Comparison of ENCODE assay signal across 9 mouse cellular contexts in the genomic region with DNA sequence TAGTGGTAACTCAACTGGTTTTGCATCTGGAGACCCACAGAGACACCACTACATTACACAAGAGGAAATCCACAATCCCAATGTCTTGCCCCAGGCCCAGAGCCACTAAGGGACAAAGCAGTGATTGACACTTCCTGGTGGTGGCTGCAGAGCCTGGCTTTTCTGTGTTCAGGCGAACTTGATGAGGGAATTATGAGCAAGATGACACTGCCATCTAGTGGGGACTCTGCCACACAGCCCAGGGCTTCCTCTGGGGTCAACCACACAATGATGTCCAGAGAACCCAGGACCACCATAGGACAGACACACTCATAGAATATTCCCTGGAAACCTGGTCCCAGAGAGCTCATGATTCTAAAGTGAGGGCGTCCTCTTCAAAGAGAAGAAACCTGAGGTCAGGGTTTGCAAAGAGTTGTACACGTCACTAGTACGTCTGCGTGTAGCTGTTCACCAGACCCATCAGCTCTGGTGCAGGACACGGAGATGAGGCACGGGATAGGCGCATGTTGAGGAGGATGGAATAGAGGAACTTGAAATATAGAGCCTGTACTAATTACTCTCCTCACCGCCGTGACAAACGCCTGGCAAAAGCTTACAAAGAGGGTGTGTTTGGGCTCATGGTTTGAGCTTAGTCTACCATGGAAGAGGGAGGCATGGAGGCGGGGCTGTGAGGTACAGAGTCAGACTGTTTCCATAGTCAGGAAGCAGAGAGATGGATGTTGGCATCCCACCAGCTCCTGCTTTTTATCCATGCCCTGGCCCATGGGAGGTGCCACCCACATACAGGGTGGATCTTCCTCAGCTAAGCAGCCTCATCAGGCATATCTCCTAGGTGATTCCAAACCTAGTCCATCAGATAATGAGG. TPM values are rescaled to one million over a fixed set of nuclear protein-coding genes. Genes with fewer than 3 reads are reported as not detected.
DNase-seq lines count a peak whose midpoint lies in the region; ATAC-seq and TF ChIP-seq lines count a peak whose summit lies in the region.
"Had no signal": no experiment of that assay in that cellular context is flagged by ENCODE, and none has a peak within 500 bp of the region (broad histone marks: within the 10 kb centered on the region; RNA-seq: fewer than 3 reads in every experiment).

No protein-coding gene starts in this region.

- H3K4me1 ChIP-seq in embryonic facial prominence, embryonic 14.5 days (ENCODE audit: control insufficient read depth, insufficient read depth, low read length) = peaks cover 11% of the 10 kb centered on the region
- peaks cover 12% of the 10 kb centered on the region for H3K4me1 ChIP-seq in heart, embryonic 10.5 days
- H3K4me1 ChIP-seq in kidney, embryonic 15.5 days = peaks cover 7% of the 10 kb centered on the region
- H3K4me1 ChIP-seq in liver, adult 2 months (ENCODE audit: control insufficient read depth, insufficient read depth, low read length) = no peaks in the 10 kb centered on the region
- no peaks in the 10 kb centered on the region for H3K4me1 ChIP-seq in neural tube, embryonic 14.5 days (ENCODE audit: control insufficient read depth, insufficient read depth, low read length)

- no peaks in the 10 kb centered on the region for H3K36me3 ChIP-seq in embryonic facial prominence, embryonic 14.5 days (ENCODE audit: control insufficient read depth, insufficient read depth, low read length)
- H3K36me3 ChIP-seq in heart, embryonic 10.5 days = no peaks in the 10 kb centered on the region
- no peaks in the 10 kb centered on the region for H3K36me3 ChIP-seq in kidney, embryonic 15.5 days
- no peaks in the 10 kb centered on the region for H3K36me3 ChIP-seq in liver, adult 2 months (ENCODE audit: control insufficient read depth, insufficient read depth, low read length)
- H3K36me3 ChIP-seq in neural tube, embryonic 14.5 days (ENCODE audit: control insufficient read depth, insufficient read depth, low read length) = no peaks in the 10 kb centered on the region
- H3K36me3 ChIP-seq: embryonic facial prominence, embryonic 12.5 days had no signal

- H3K27ac ChIP-seq in embryonic facial prominence, embryonic 14.5 days (replicated peaks; ENCODE audit: low read depth, low read length) = no peak overlapping the region
- H3K27ac ChIP-seq in heart, embryonic 10.5 days = no peak overlapping the region
- H3K27ac ChIP-seq in kidney, embryonic 15.5 days = no peak overlapping the region
- no peak overlapping the region for H3K27ac ChIP-seq in liver, adult 2 months (replicated peaks; ENCODE audit: insufficient read depth, low read depth, low read length)
- H3K27ac ChIP-seq in neural tube, embryonic 14.5 days (ENCODE audit: low read depth, low read length) = no peak overlapping the region
- H3K27ac ChIP-seq: embryonic facial prominence, embryonic 12.5 days had no signal

- ATAC-seq in embryonic facial prominence, embryonic 14.5 days (ENCODE audit: low read depth) = peak; percentile 65
- ATAC-seq in kidney, embryonic 15.5 days (replicated peaks; ENCODE audit: low FRiP score) = peak; percentile 64; the same call in 1 of the 2 replicates
- peak; percentile 78 for ATAC-seq in neural tube, embryonic 14.5 days (ENCODE audit: low read depth)

- no peaks in the 10 kb centered on the region for H3K79me2 ChIP-seq in liver, adult 2 months (ENCODE audit: control insufficient read depth, insufficient read depth, low read length)

- no peak overlapping the region for H3K4me2 ChIP-seq in embryonic facial prominence, embryonic 14.5 days (ENCODE audit: low read depth, low read length)
- H3K4me2 ChIP-seq in kidney, embryonic 15.5 days = no peak overlapping the region
- H3K4me2 ChIP-seq in neural tube, embryonic 14.5 days (ENCODE audit: low read depth, low read length) = no peak overlapping the region
- H3K4me2 ChIP-seq: embryonic facial prominence, embryonic 12.5 days had no signal

- no peak overlapping the region for H3K4me3 ChIP-seq in embryonic facial prominence, embryonic 14.5 days (ENCODE audit: low read depth, low read length)
- H3K4me3 ChIP-seq in heart, embryonic 10.5 days = no peak overlapping the region
- H3K4me3 ChIP-seq in kidney, embryonic 15.5 days (replicated peaks) = no peak overlapping the region
- H3K4me3 ChIP-seq in liver, adult 2 months (ENCODE audit: insufficient read depth, low read depth, low read length) = no peak overlapping the region
- no peak overlapping the region for H3K4me3 ChIP-seq in neural tube, embryonic 14.5 days (ENCODE audit: low read depth, low read length)
- H3K4me3 ChIP-seq: embryonic facial prominence, embryonic 12.5 days had no signal

- no peaks in the 10 kb centered on the region for H3K9me3 ChIP-seq in embryonic facial prominence, embryonic 14.5 days (ENCODE audit: control insufficient read depth, low read length)
- H3K9me3 ChIP-seq in heart, embryonic 10.5 days = no peaks in the 10 kb centered on the region
- H3K9me3 ChIP-seq in kidney, embryonic 15.5 days (replicated peaks) = no peaks in the 10 kb centered on the region
- no peaks in the 10 kb centered on the region for H3K9me3 ChIP-seq in neural tube, embryonic 14.5 days (ENCODE audit: control insufficient read depth, low read length)
- H3K9me3 ChIP-seq: embryonic facial prominence, embryonic 12.5 days had no signal

- no peaks in the 10 kb centered on the region for H3K27me3 ChIP-seq in embryonic facial prominence, embryonic 14.5 days (replicated peaks; ENCODE audit: control insufficient read depth, insufficient read depth, low read length)
- H3K27me3 ChIP-seq in heart, embryonic 10.5 days (ENCODE audit: insufficient read depth, poor library complexity, severe bottlenecking) = 0 out of 2 replicates have a peak, but pooled peaks cover 6% of the 10 kb centered on the region
- H3K27me3 ChIP-seq in kidney, embryonic 15.5 days = 0 out of 2 replicates have a peak, but pooled peaks cover 4% of the 10 kb centered on the region
- H3K27me3 ChIP-seq in liver, adult 2 months (ENCODE audit: control insufficient read depth, insufficient read depth, low read length) = no peaks in the 10 kb centered on the region
- H3K27me3 ChIP-seq in neural tube, embryonic 14.5 days (ENCODE audit: control insufficient read depth, insufficient read depth, low read length) = no peaks in the 10 kb centered on the region

- DNase-seq in B cell, adult 2 months = peak; percentile 53 to 54
- DNase-seq in adrenal gland, postnatal 4 days (ENCODE audit: low spot score in 2 of 2) = peak; percentile 28 to 37
- peak; percentile 89 for DNase-seq in embryonic facial prominence, embryonic 14.5 days (ENCODE audit: low spot score)
- DNase-seq in heart, embryonic 10.5 days (ENCODE audit: low spot score) = peak; percentile 86
- DNase-seq in liver, adult 2 months (ENCODE audit: extremely low read depth, low read depth, low spot score) = peak; percentile 59
- DNase-seq in testis, postnatal 10 days (ENCODE audit: low spot score) = peak; percentile 81

- peak; percentile 88 for TF ChIP-seq CTCF in liver, adult 2 months (IDR thresholded peaks at IDR 0.05; ENCODE audit: low read depth, low read length)

- TF ChIP-seq POLR2A in liver, adult 2 months (IDR thresholded peaks at IDR 0.05; ENCODE audit: extremely low read depth, insufficient read depth, low read length) = no peak

- WGBS in embryonic facial prominence, embryonic 14.5 days = 59% methylated on average over 12 of the region's 12 CpGs
- WGBS in heart, embryonic 10.5 days = 59% methylated on average over 12 of the region's 12 CpGs
- 57% methylated on average over 12 of the region's 12 CpGs for WGBS in kidney, embryonic 15.5 days
- WGBS in liver, adult 2 months = 56% methylated on average over 12 of the region's 12 CpGs
- 59% methylated on average over 12 of the region's 12 CpGs for WGBS in neural tube, embryonic 14.5 days

- no peak overlapping the region for H3K9ac ChIP-seq in embryonic facial prominence, embryonic 14.5 days (ENCODE audit: low read depth, low read length)
- H3K9ac ChIP-seq in kidney, embryonic 15.5 days = no peak overlapping the region
- H3K9ac ChIP-seq in liver, adult 2 months (ENCODE audit: low read depth, low read length) = no peak overlapping the region
- H3K9ac ChIP-seq in neural tube, embryonic 14.5 days (replicated peaks; ENCODE audit: low read depth, low read length) = no peak overlapping the region
- H3K9ac ChIP-seq: embryonic facial prominence, embryonic 12.5 days had no signal

RNA-seq across cellular contexts. Expression of a gene that starts 36.2 kb away (rescaled TPM):
- under 1 TPM in 1 of 2 experiments, not detected in 1; 0.31 TPM for total RNA-seq in adrenal gland, postnatal 4 days (2021)
- 0.84 and 1.7 TPM in 2 replicates for polyA plus RNA-seq in embryonic facial prominence, embryonic 14.5 days (2014; fragmentation: Nextera tagmentation; extraction: Ambion mirVana)
- not detected in 2 replicates for polyA plus RNA-seq in heart, embryonic 10.5 days (2016; fragmentation: Nextera tagmentation; extraction: Ambion mirVana)
- not detected in 2 replicates for polyA plus RNA-seq in kidney, embryonic 15.5 days (2015; fragmentation: Nextera tagmentation; extraction: Ambion mirVana)
- total RNA-seq in liver, adult 2 months (2014; rRNA removed) = not detected in 2 replicates
- not detected in 2 replicates for polyA plus RNA-seq in liver, adult 2 months (2012; rRNA removed)
- polyA plus RNA-seq in neural tube, embryonic 14.5 days (2014; fragmentation: Nextera tagmentation; extraction: Ambion mirVana) = not detected in 2 replicates

RNA-seq across cellular contexts. Expression of a gene that starts 36.9 kb away (rescaled TPM):
- total RNA-seq in adrenal gland, postnatal 4 days (2021) = 1 to 10 TPM in 1 of 2 experiments, under 1 TPM in 1; 0.64 to 1.7 TPM
- 0.26 and 0.64 TPM in 2 replicates for polyA plus RNA-seq in embryonic facial prominence, embryonic 14.5 days (2014; fragmentation: Nextera tagmentation; extraction: Ambion mirVana)
- polyA plus RNA-seq in heart, embryonic 10.5 days (2016; fragmentation: Nextera tagmentation; extraction: Ambion mirVana) = 0.30 and 0.63 TPM in 2 replicates
- polyA plus RNA-seq in kidney, embryonic 15.5 days (2015; fragmentation: Nextera tagmentation; extraction: Ambion mirVana) = 0.18 and 0.39 TPM in 2 replicates
- 22.2 and 25.4 TPM in 2 replicates for total RNA-seq in liver, adult 2 months (2014; rRNA removed)
- 16.7 and 16.9 TPM in 2 replicates for polyA plus RNA-seq in liver, adult 2 months (2012; rRNA removed)
- 0.20 and 1.1 TPM in 2 replicates for polyA plus RNA-seq in neural tube, embryonic 14.5 days (2014; fragmentation: Nextera tagmentation; extraction: Ambion mirVana)

Comparison
In these comparisons a context has a peak if more than half of its experiments do, and no peak if none do; other contexts are left out.
1. DNase-seq: peak in every context shown above with its lines; median percentile 89 in embryonic facial prominence, embryonic 14.5 days; 86 in heart, embryonic 10.5 days; 81 in testis, postnatal 10 days; 59 in liver, adult 2 months; 54 in B cell, adult 2 months; 32 in adrenal gland, postnatal 4 days.